Mouse (Mus musculus) embryonic facial prominence, embryonic 10.5 days (tissue): ENCODE results near the gene Ankfn1. TPM values are rescaled to one million over a fixed set of nuclear protein-coding genes. Genes with fewer than 3 reads are reported as not detected.

Experiments used
- DNase-seq: peaks from one replicate; pipeline ENCODE4 v3.0.0-alpha.2; 2017; ENCODE audit warnings: low spot score
- H3K27ac ChIP-seq: fragments of 300-500 bp; sonication (generic); replicated peaks from 2 replicates; pipeline ENCODE4 v1.5.1; 2016; ENCODE audit warnings: mild to moderate bottlenecking
- H3K27me3 ChIP-seq: fragments of 300-500 bp; sonication (generic); replicated peaks from 2 replicates; pipeline ENCODE4 v1.6.1; 2016; ENCODE audit warnings: low read depth, mild to moderate bottlenecking; ENCODE audit not compliant: poor library complexity, severe bottlenecking
- H3K36me3 ChIP-seq: fragments of 300-500 bp; sonication (generic); replicated peaks from 2 replicates; pipeline ENCODE4 v1.6.1; 2016; ENCODE audit warnings: mild to moderate bottlenecking, moderate library complexity
- H3K4me1 ChIP-seq: fragments of 300-500 bp; sonication (generic); 2 replicates; pipeline ENCODE4 v1.6.1; 2016
- H3K4me3 ChIP-seq: fragments of 300-500 bp; sonication (generic); 2 replicates; pipeline ENCODE4 v1.5.1; 2016; ENCODE audit warnings: mild to moderate bottlenecking, moderate library complexity
- H3K9me3 ChIP-seq: fragments of 300-500 bp; sonication (generic); 2 replicates; pipeline ENCODE4 v1.6.1; 2016; ENCODE audit warnings: mild to moderate bottlenecking
- whole genome bisulfite sequencing: fragments of 180-500 bp; shearing (Covaris S2); methylation state at CpG from one replicate; pipeline ENCODE4 v1.1.7; 2016; 5-methylcytosine and 5-hydroxymethylcytosine counted together
- polyA plus RNA-seq: library from polyadenylated mRNA; unstranded; fragments of >200 nt; fragmentation: Nextera tagmentation; extraction: Ambion mirVana; gene quantifications from 2 replicates; pipeline ENCODE4 v1.2.1, GENCODE M21; 2016

The Ankfn1 gene
- polyA plus RNA-seq, 1 experiment from 2014 or later: 0.30 TPM

GRCm38 (mm10) chr11:89733973-89734693 is 43.3 kb downstream of the Ankfn1 start:
- H3K27ac ChIP-seq: no peak overlapping the region
- no peaks in the 10 kb centered on the region for H3K36me3 ChIP-seq
- DNase-seq: no peak
- no peak overlapping the region for H3K4me3 ChIP-seq
- WGBS: 86% methylated on average over 10 of the region's 10 CpGs
- H3K4me1 ChIP-seq: no peaks in the 10 kb centered on the region
- H3K27me3 ChIP-seq: no peaks in the 10 kb centered on the region
- H3K9me3 ChIP-seq: no peaks in the 10 kb centered on the region

- WGBS: 76% methylated on average over 7 of the region's 7 CpGs
These were observed 43.9 kb downstream of the Ankfn1 start for GRCm38 (mm10) chr11:89733526-89733925.

GRCm38 (mm10) chr11:89720847-89721246 is 56.6 kb downstream of the Ankfn1 start:
- Histone ChIP-seq H3K9me3 (peaks cover 3% of the 10 kb centered on the region; the same call in 1 of the 2 replicates), H3K27me3 (no peaks in the 10 kb centered on the region), H3K36me3 (no peaks in the 10 kb centered on the region), H3K4me3 (no peak overlapping the region), H3K27ac (no peak overlapping the region), H3K4me1 (no peaks in the 10 kb centered on the region)
- DNase-seq: peak; percentile 82
- 18% methylated on average over 5 of the region's 5 CpGs for WGBS

More at GRCm38 (mm10) chr11:89733526-89733925, 43.9 kb downstream of the Ankfn1 start:
- Histone ChIP-seq H3K27ac (no peak overlapping the region), H3K27me3 (no peaks in the 10 kb centered on the region), H3K9me3 (no peaks in the 10 kb centered on the region), H3K4me1 (no peaks in the 10 kb centered on the region), H3K4me3 (no peak overlapping the region), H3K36me3 (no peaks in the 10 kb centered on the region)
- DNase-seq: no peak

GRCm38 (mm10) chr11:89718491-89718982 is 58.9 kb downstream of the Ankfn1 start:
- Histone ChIP-seq H3K27ac (no peak overlapping the region), H3K4me1 (no peaks in the 10 kb centered on the region), H3K27me3 (no peaks in the 10 kb centered on the region), H3K9me3 (no peaks in the 10 kb centered on the region), H3K36me3 (no peaks in the 10 kb centered on the region), H3K4me3 (no peak overlapping the region)
- no peak for DNase-seq
- WGBS: 85% methylated on average over 14 of the region's 14 CpGs

DNA sequence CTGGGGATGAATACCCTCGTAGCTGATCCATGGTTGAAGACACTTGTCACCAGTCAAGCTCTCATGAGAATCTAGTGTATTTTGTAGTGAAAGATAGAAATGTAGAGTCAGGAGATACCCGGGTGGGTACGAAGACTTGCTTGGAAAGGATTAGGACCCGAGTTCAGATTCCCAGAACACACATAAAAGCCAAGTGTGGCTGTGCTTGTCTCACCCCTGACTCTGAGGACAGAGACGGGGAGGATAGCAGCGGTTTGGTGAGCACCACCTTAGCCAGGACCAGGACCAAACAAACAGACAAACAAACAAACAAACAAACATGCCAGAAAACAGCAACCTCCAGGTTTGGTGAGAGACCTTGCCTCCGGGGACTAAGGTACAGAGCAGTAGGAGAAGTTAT is 61.1 kb downstream of the Ankfn1 start:
- Histone ChIP-seq H3K27me3 (no peaks in the 10 kb centered on the region), H3K9me3 (no peaks in the 10 kb centered on the region), H3K36me3 (no peaks in the 10 kb centered on the region), H3K4me1 (no peaks in the 10 kb centered on the region), H3K4me3 (no peak overlapping the region), H3K27ac (no peak overlapping the region)
- 88% methylated on average over 7 of the region's 7 CpGs for WGBS
- no peak for DNase-seq

GRCm38 (mm10) chr11:89708526-89708925 is 68.9 kb downstream of the Ankfn1 start:
- Histone ChIP-seq H3K27me3 (no peaks in the 10 kb centered on the region), H3K4me1 (no peaks in the 10 kb centered on the region), H3K27ac (no peak overlapping the region), H3K9me3 (no peaks in the 10 kb centered on the region), H3K4me3 (no peak overlapping the region), H3K36me3 (no peaks in the 10 kb centered on the region)
- no peak for DNase-seq
- 91% methylated on average over 7 of the region's 7 CpGs for WGBS

- peaks cover 15% of the 10 kb centered on the region for H3K4me1 ChIP-seq
- WGBS: 52% methylated on average over 18 of the region's 18 CpGs
- peak; percentile 56 for DNase-seq
- peak overlapping the region; percentile 54; the same call in 1 of the 2 replicates for H3K27ac ChIP-seq
- H3K9me3 ChIP-seq: no peaks in the 10 kb centered on the region
- peaks cover 5% of the 10 kb centered on the region; the same call in 1 of the 2 replicates for H3K27me3 ChIP-seq
- H3K4me3 ChIP-seq: peak overlapping the region; percentile 35; the same call in 1 of the 2 replicates
- H3K36me3 ChIP-seq: no peaks in the 10 kb centered on the region
These were observed 80.7 kb downstream of the Ankfn1 start for GRCm38 (mm10) chr11:89696431-89697403.

DNA sequence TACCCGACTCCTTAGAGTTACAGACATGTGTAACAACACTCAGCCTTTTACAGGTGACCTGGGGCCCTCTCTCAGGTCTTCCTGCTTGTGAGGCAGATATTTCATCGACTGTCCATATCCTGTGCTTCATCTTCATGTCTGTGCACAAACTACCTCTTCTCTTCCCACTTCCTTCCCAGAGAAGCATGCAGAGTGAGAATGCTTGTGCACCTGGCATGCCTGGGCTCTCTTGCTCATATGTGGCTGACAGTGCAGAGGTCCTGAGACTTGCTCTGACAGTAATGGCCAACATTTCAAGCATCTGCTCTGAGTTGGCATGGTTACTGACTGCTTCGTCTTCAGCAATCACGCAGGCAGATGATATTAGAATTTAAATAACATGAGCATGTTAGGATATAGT is 83.8 kb downstream of the Ankfn1 start:
- no peaks in the 10 kb centered on the region for H3K36me3 ChIP-seq

GRCm38 (mm10) chr11:89676922-89677321 is 100.5 kb downstream of the Ankfn1 start:
- H3K27ac ChIP-seq: no peak overlapping the region
- H3K27me3 ChIP-seq: no peaks in the 10 kb centered on the region
- H3K4me1 ChIP-seq: peaks cover 18% of the 10 kb centered on the region
- 67% methylated on average over 2 of the region's 2 CpGs for WGBS
- H3K36me3 ChIP-seq: no peaks in the 10 kb centered on the region
- H3K4me3 ChIP-seq: no peak overlapping the region
- no peaks in the 10 kb centered on the region for H3K9me3 ChIP-seq
- DNase-seq: no peak

More for the DNA sequence above, 83.8 kb downstream of the Ankfn1 start:
- H3K27me3 ChIP-seq: peaks cover 5% of the 10 kb centered on the region; the same call in 1 of the 2 replicates
- no peaks in the 10 kb centered on the region for H3K9me3 ChIP-seq
- H3K4me1 ChIP-seq: peaks cover 15% of the 10 kb centered on the region
- H3K27ac ChIP-seq: no peak overlapping the region
- no peak overlapping the region for H3K4me3 ChIP-seq
- no peak for DNase-seq
- 89% methylated on average over 4 of the region's 4 CpGs for WGBS

DNA sequence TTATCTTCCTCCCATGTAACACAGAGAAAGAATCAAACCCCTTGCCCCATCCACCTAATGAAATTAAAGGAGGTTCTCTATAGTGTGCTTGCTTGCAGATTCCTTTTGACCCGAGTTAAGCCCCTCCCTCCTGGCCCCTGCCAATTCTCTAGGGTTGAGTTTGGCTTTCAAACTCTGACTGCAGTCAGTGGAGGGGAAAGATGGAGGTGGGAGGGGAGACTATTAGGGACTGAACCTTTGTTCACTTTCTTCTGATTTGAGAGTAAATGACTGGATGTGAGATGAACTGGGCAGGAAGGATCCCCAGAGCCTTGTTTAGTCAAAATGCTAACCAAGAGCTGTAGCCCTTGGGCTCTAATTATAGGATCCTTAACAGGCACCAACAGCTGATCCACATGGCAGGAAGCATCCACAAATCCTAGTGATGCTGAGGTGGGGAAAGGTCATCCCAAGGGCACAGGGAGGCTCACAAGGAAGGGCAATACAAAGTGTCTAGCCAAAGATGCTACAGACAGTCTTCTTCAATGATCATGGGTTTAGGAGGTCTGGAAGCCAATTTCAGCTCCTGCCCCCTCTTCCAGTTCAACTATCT is 103.4 kb downstream of the Ankfn1 start:
- H3K4me3 ChIP-seq: no peak overlapping the region
- peaks cover 18% of the 10 kb centered on the region for H3K4me1 ChIP-seq
- H3K36me3 ChIP-seq: no peaks in the 10 kb centered on the region
- no peaks in the 10 kb centered on the region for H3K9me3 ChIP-seq
- H3K27me3 ChIP-seq: no peaks in the 10 kb centered on the region
- no peak overlapping the region for H3K27ac ChIP-seq
- DNase-seq: no peak
- WGBS: 17% methylated on average over 1 of the region's 1 CpGs

GRCm38 (mm10) chr11:89672510-89673085 is 104.9 kb downstream of the Ankfn1 start:
- H3K27ac ChIP-seq: no peak overlapping the region
- H3K27me3 ChIP-seq: no peaks in the 10 kb centered on the region
- 73% methylated on average over 3 of the region's 3 CpGs for WGBS
- peaks cover 18% of the 10 kb centered on the region for H3K4me1 ChIP-seq
- H3K36me3 ChIP-seq: no peaks in the 10 kb centered on the region
- no peak for DNase-seq
- no peaks in the 10 kb centered on the region for H3K9me3 ChIP-seq
- H3K4me3 ChIP-seq: no peak overlapping the region
